Mouse (Mus musculus): Measurements from ENCODE around the gene Smpdl3b. TPM values are rescaled to one million over a fixed set of nuclear protein-coding genes. Genes with fewer than 3 reads are reported as not detected.

The Smpdl3b gene
- total and polyA plus RNA-seq, 3 experiments: 2.9 to 24.0 (median 3.6) TPM

GRCm38 (mm10) chr4:132732148-132732684 is 24.8 kb downstream of the Smpdl3b start, which contains the start of gene Xkr8 (continued):
- TF ChIP-seq E2F4 (IDR thresholded peaks at IDR 0.05; ENCODE audit: insufficient replicate concordance, low read depth, low read length) (no peak), IRF4 (IDR thresholded peaks at IDR 0.05; ENCODE audit: low read depth, low read length) (no peak), ZMIZ1 (IDR thresholded peaks at IDR 0.05; ENCODE audit: low read depth, low read length) (no peak), MXI1 (IDR thresholded peaks at IDR 0.05; ENCODE audit: low read depth, low read length) (peak; percentile 96)

- H3K4me3 ChIP-seq (replicated peaks in 1 of 3; ENCODE audit: low read depth in 2 of 3, low read length in 2 of 3, poor library complexity in 1 of 3): peak overlapping the region; percentile 63 to 92 (median 77)
- no peak for DNase-seq (ENCODE audit: extremely low read depth)
- TF ChIP-seq POLR2A (IDR thresholded peaks at IDR 0.05; ENCODE audit: low read depth, low read length) (no peak), MAZ (IDR thresholded peaks at IDR 0.05; ENCODE audit: low read depth, low read length) (no peak), PAX5 (IDR thresholded peaks at IDR 0.05; ENCODE audit: low read length) (no peak), NRF1 (IDR thresholded peaks at IDR 0.05; ENCODE audit: low read depth, low read length) (no peak), MAFK (IDR thresholded peaks at IDR 0.05; ENCODE audit: insufficient replicate concordance, low read length) (no peak), JUND (conservative IDR thresholded peaks at IDR 0.05; ENCODE audit: low read depth, low read length) (no peak), ZNF384 (IDR thresholded peaks at IDR 0.05; ENCODE audit: low read depth, low read length) (no peak), MEF2A (IDR thresholded peaks at IDR 0.05; ENCODE audit: borderline replicate concordance, low read depth, low read length) (no peak), USF1 (IDR thresholded peaks at IDR 0.05; ENCODE audit: low read depth, low read length) (no peak), RCOR1 (conservative IDR thresholded peaks at IDR 0.05; ENCODE audit: low read depth, low read length) (no peak)
- no peaks in the 10 kb centered on the region for H3K9me3 ChIP-seq (replicated peaks; ENCODE audit: low read length)
- peaks cover 2 to 36% of the 10 kb centered on the region in 2 experiments; a peak in 3 of 4 replicates for H3K4me1 ChIP-seq (ENCODE audit: control insufficient read depth in 1 of 2, insufficient read depth in 2 of 2)
- H3K79me2 ChIP-seq (replicated peaks; ENCODE audit: control insufficient read depth, extremely low read depth, insufficient read depth, poor library complexity, severe bottlenecking): no peaks in the 10 kb centered on the region
- dilution Hi-C loops (cut with MboI; ENCODE audit: extremely low pct_ligation_motif_present, extremely low pct_unique_long_range_greater_than_20kb, low sequenced_read_pairs) (no loop called here), in situ Hi-C loops (cut with MboI; ENCODE audit: low pct_ligation_motif_present, low pct_unique_long_range_greater_than_20kb, low sequenced_read_pairs) (no loop called here)
- H3K4me2 ChIP-seq (ENCODE audit: insufficient read depth, low read depth, poor library complexity, severe bottlenecking): peak overlapping the region; percentile 77
- H3K9ac ChIP-seq (ENCODE audit: insufficient read depth, low read depth): peak overlapping the region; percentile 46
- H3K36me3 ChIP-seq (replicated peaks in 1 of 2; ENCODE audit: control insufficient read depth in 1 of 2, insufficient read depth in 1 of 2, low read length in 1 of 2): peaks cover 12 to 37% of the 10 kb centered on the region in 2 experiments
- no peak overlapping the region for H3K27ac ChIP-seq (ENCODE audit: insufficient read depth, low read depth)
- no peaks in the 10 kb centered on the region for H3K27me3 ChIP-seq (replicated peaks)
Observed at GRCm38 (mm10) chr4:132731616-132732015, 25.4 kb downstream of the Smpdl3b start.

- no peak overlapping the region for H3K27ac ChIP-seq (ENCODE audit: insufficient read depth, low read depth)
- H3K4me3 ChIP-seq (replicated peaks in 1 of 3; ENCODE audit: low read depth in 2 of 3, low read length in 2 of 3, poor library complexity in 1 of 3): no peak overlapping the region
- dilution Hi-C loops (cut with MboI; ENCODE audit: extremely low pct_ligation_motif_present, extremely low pct_unique_long_range_greater_than_20kb, low sequenced_read_pairs): no loop called here
- no peaks in the 10 kb centered on the region for H3K9me3 ChIP-seq (replicated peaks; ENCODE audit: low read length)
- in situ Hi-C loops (cut with MboI; ENCODE audit: low pct_ligation_motif_present, low pct_unique_long_range_greater_than_20kb, low sequenced_read_pairs): no loop called here
- DNase-seq (ENCODE audit: extremely low read depth): no peak
- no peak overlapping the region for H3K4me2 ChIP-seq (ENCODE audit: insufficient read depth, low read depth, poor library complexity, severe bottlenecking)
- no peaks in the 10 kb centered on the region for H3K27me3 ChIP-seq (replicated peaks)
- H3K4me1 ChIP-seq (ENCODE audit: control insufficient read depth in 1 of 2, insufficient read depth in 2 of 2): peaks cover 0 to 16% of the 10 kb centered on the region in 2 experiments; a peak in 3 of 4 replicates
- peaks cover 27 to 64% of the 10 kb centered on the region in 2 experiments for H3K36me3 ChIP-seq (replicated peaks in 1 of 2; ENCODE audit: control insufficient read depth in 1 of 2, insufficient read depth in 1 of 2, low read length in 1 of 2)
- TF ChIP-seq POLR2A (IDR thresholded peaks at IDR 0.05; ENCODE audit: low read depth, low read length) (no peak), SIN3A (IDR thresholded peaks at IDR 0.05; ENCODE audit: low read length) (no peak), KAT2A (IDR thresholded peaks at IDR 0.05; ENCODE audit: insufficient replicate concordance, low read length) (no peak), TBP (conservative IDR thresholded peaks at IDR 0.05; ENCODE audit: low read depth, low read length) (no peak), MAX (IDR thresholded peaks at IDR 0.05; ENCODE audit: low read length) (no peak), POLR2AphosphoS2 (IDR thresholded peaks at IDR 0.05; ENCODE audit: low read depth, low read length) (no peak), HCFC1 (IDR thresholded peaks at IDR 0.05; ENCODE audit: low read depth, low read length) (no peak), GABPA (IDR thresholded peaks at IDR 0.05; ENCODE audit: insufficient replicate concordance, low read depth, low read length) (no peak), MXI1 (IDR thresholded peaks at IDR 0.05; ENCODE audit: low read depth, low read length) (no peak)
- H3K9ac ChIP-seq (ENCODE audit: insufficient read depth, low read depth): no peak overlapping the region
- no peaks in the 10 kb centered on the region for H3K79me2 ChIP-seq (replicated peaks; ENCODE audit: control insufficient read depth, extremely low read depth, insufficient read depth, poor library complexity, severe bottlenecking)
Observed at GRCm38 (mm10) chr4:132728233-132728632, 28.8 kb downstream of the Smpdl3b start.

All from CH12.LX (cell line).